Mouse (Mus musculus): ENCODE data around the gene Frmd6.

Gene Frmd6

GRCm38 (mm10) chr12:70809957-70810356 lies 15.4 kb upstream of the Frmd6 start:
- DNase-seq (ENCODE audit: low read depth) = no peak

- DNase-seq (ENCODE audit: low read depth) = no peak
Observed at GRCm38 (mm10) chr12:70811772-70812171, 13.5 kb upstream of the Frmd6 start.

- DNase-seq (ENCODE audit: low read depth) = no peak
Observed at GRCm38 (mm10) chr12:70812176-70812575, 13.1 kb upstream of the Frmd6 start.

GRCm38 (mm10) chr12:70812822-70813465 lies 12.4 kb upstream of the Frmd6 start:
- no peak for DNase-seq (ENCODE audit: low read depth)

GRCm38 (mm10) chr12:70816731-70817130 lies 8.6 kb upstream of the Frmd6 start:
- no peak for DNase-seq (ENCODE audit: low read depth)

- no peak for DNase-seq (ENCODE audit: low read depth)
Observed at GRCm38 (mm10) chr12:70824017-70824416, 1.3 kb upstream of the Frmd6 start.

GRCm38 (mm10) chr12:70825651-70826317 lies 470 bp downstream of the Frmd6 start:
- DNase-seq (ENCODE audit: low read depth) = no peak

GRCm38 (mm10) chr12:70826318-70827072 lies 1.2 kb downstream of the Frmd6 start:
- DNase-seq (ENCODE audit: low read depth) = no peak

- DNase-seq (ENCODE audit: low read depth) = no peak
Observed at GRCm38 (mm10) chr12:70827187-70827900, 2.0 kb downstream of the Frmd6 start.

GRCm38 (mm10) chr12:70827901-70828271 lies 2.6 kb downstream of the Frmd6 start:
- DNase-seq (ENCODE audit: low read depth) = no peak

- DNase-seq (ENCODE audit: low read depth) = no peak
Observed at GRCm38 (mm10) chr12:70830982-70831566, 5.8 kb downstream of the Frmd6 start.

- DNase-seq (ENCODE audit: low read depth) = no peak
Observed at GRCm38 (mm10) chr12:70832216-70832998, 7.1 kb downstream of the Frmd6 start.

GRCm38 (mm10) chr12:70833050-70833449 lies 7.7 kb downstream of the Frmd6 start:
- no peak for DNase-seq (ENCODE audit: low read depth)

- DNase-seq (ENCODE audit: low read depth) = no peak
Observed at GRCm38 (mm10) chr12:70834043-70834442, 8.7 kb downstream of the Frmd6 start.

- DNase-seq (ENCODE audit: low read depth) = no peak
Observed at GRCm38 (mm10) chr12:70835004-70835403, 9.7 kb downstream of the Frmd6 start.

- no peak for DNase-seq (ENCODE audit: low read depth)
Observed at GRCm38 (mm10) chr12:70837792-70838321, 12.5 kb downstream of the Frmd6 start.

GRCm38 (mm10) chr12:70845371-70845770 lies 20.1 kb downstream of the Frmd6 start:
- DNase-seq (ENCODE audit: low read depth) = no peak

- no peak for DNase-seq (ENCODE audit: low read depth)
Observed at GRCm38 (mm10) chr12:70849024-70849423, 23.7 kb downstream of the Frmd6 start.

GRCm38 (mm10) chr12:70849517-70850291 lies 24.4 kb downstream of the Frmd6 start:
- DNase-seq (ENCODE audit: low read depth) = no peak

GRCm38 (mm10) chr12:70851342-70851960 lies 26.1 kb downstream of the Frmd6 start:
- no peak for DNase-seq (ENCODE audit: low read depth)

All from c-Kit-positive CD71-positive TER-119-negative erythroid progenitor cells, embryonic 14.5 days (primary cell).